Mouse (Mus musculus) c-Kit-positive CD71-positive TER-119-negative erythroid progenitor cells, embryonic 14.5 days (primary cell): ENCODE results near the gene Slc16a12.
"Not testable (repeated sequence)": the region's sequence is repeated elsewhere in the genome, so short reads cannot be mapped to it uniquely, and the experiment has no call there.

Experiments
- DNase-seq: peaks from one replicate; pipeline ENCODE4 v3.0.0-alpha.2; 2013; ENCODE audit warnings: low read depth

The Slc16a12 gene

DNA sequence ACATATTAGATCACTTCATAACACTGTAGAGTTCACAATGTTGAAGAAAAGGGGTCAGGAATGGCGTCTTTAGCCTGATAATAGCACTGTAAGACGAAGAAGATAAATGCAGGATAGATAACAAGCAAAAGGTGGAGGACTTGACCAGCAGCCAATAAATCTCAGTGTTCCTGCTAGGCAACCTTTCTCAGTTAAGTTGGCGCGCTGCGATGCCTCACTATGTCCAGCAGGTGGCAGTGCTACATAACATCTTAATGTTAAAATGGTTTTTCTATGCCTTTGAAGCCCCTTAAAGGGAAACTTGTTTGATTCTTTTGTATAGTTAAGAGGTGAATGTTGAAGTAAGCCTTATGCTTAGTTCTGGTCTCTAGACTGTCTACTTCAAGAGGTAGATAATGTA lies 81.0 kb downstream of the Slc16a12 start:
- DNase-seq, result peak; percentile 54

DNA sequence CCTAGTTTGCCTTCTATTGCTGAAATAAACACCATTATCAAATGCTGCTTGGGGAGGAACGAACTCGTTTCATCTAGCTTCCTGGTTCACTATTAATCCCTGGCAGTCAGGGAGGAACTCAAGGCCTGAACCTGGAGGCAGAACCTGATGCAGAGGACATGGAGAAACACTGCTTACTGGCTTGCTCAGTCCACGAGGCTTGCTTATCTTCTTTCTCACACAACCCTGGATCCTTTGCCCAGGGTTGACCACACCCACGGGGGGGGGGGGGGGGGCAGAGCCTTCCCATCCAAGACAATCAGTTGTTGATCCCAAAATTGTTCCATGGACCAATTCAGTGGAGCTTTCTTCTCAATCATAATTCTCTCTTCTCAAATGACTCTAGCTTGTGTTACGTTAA lies 84.3 kb downstream of the Slc16a12 start:
- no peak for DNase-seq

DNA sequence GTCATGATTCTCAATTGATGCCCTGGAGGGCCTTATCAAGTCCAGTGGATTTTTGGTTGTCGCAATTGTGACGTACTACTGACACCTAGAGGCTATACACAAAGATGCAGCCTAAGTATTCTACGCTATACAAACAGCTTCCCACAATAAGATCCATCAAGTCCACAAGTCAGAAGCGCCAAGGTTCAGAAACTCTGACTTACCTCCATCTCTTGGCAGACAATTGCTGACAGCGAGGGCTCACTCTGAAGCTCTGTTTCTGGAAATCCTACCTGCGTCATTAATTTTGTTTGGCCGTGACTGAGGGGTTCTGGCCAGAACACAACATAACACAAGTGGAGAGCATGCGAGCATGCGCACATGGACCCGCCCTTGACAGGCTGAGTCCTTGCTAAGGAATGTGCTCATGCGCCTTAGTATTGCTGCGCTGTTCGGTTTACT lies 85.0 kb downstream of the Slc16a12 start:
- DNase-seq, result peak; percentile 69

DNA sequence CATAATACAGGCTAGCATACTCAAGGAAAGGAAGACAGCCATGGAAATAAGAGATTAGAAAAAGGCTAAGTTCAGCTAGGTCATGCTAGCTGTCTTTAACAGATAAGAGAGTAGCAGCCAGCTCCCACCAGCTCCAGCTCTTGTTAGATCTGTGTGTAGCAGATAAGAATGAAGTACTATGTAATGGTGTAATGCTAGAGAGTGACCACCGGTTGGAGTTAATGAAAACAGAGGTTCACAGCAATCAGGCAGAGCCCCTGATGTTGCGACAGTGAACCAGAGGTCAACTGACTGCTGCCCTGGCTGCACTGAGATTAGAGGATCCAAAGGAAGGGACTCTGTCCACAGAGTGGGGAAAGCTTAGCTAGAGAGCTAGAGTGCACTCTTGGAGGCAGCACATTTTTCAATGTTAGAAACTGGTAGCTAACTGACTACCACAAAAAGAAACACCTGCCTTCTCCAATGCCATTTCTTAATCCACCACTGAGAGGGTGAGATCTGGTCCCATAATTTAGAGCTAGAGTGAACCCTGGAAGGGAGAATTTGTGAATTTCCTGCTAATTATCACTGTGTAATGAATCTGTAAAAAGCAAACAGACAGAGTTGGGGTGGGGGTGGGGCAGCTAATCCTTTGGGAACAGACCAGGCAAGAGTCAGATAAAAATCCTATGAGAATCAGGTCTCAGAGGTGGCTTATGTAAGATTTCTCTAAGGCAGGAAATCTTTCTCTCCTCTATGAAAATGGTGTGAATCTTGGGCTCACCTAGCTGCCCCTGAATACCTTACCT lies 90.4 kb downstream of the Slc16a12 start:
- DNase-seq, result peak; percentile 58

GRCm38 (mm10) chr19:34655227-34655805 lies 91.8 kb downstream of the Slc16a12 start:
- DNase-seq, result no peak

DNA sequence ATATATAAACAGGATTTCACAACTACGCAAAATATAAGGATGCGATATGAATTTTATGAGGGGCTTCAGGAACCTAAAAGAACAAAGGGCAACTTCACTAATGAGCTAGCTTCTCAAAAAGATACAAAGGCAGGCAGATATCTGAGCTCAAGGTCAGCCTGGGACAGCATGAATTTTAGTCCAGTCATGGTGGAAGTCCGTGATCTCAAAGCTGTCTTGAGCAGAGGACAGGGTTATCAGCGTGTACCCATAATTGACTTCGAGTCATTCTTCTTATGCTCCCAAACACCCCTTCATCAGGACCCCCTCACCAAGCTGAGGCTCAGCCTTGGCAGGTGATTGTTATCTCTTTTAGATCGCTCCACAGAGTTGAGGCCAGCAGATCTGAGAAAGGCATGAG lies 96.1 kb downstream of the Slc16a12 start:
- no peak for DNase-seq

DNA sequence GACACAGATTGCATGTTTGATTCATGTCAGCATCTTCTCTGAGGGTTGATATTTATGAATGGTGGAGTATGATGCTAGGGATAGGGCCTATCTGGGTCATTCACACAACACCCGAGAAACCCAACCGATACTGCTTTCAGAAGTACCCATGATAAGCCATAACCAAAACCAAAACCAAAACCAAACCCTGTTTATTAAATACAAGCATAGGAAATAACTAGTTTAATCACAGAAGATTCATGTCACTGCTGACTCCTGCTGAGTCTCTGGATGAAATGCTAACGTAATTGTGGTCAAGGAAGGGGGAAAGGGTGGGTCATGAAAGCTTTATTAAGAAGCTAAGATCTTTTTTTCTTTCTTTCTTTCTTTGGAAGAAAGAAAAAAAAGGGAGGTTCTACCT lies 96.8 kb downstream of the Slc16a12 start:
- DNase-seq, result no peak

DNA sequence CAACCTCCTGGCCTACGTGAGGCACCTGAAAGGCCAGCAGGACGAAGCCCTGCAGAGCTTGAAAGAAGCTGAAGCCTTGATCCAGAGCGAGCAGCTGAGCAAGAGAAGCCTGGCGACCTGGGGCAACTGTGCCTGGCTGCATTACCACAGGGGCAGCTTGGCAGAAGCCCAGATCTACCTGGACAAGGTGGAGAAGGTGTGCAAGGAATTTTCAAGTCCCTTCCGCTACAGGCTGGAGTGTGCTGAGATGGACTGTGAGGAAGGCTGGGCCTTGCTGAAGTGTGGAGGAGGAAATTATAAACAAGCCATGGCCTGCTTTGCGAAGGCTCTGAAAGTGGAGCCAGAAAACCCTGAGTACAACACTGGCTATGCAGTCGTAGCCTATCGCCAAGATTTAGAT lies 99.5 kb downstream of the Slc16a12 start:
- not testable (repeated sequence) for DNase-seq

DNA sequence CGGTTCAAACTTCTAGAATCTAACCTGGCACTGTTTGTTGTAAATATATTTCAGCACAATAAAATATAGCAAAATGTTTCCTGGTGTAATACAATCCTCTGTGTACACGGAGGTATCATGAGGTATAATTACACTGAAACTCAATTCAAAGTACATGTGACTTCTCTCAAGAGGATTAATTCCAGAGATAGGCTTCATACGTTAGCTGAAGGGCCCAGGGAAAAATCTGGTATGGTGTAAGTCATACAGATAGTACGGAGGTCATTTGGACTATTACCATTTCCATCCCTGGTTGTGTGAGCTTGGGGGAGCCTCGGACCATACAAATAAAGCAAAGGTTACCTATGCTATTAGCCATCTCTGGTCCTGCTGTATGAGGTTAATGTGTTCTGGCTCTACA lies 104.5 kb downstream of the Slc16a12 start:
- DNase-seq, result no peak

DNA sequence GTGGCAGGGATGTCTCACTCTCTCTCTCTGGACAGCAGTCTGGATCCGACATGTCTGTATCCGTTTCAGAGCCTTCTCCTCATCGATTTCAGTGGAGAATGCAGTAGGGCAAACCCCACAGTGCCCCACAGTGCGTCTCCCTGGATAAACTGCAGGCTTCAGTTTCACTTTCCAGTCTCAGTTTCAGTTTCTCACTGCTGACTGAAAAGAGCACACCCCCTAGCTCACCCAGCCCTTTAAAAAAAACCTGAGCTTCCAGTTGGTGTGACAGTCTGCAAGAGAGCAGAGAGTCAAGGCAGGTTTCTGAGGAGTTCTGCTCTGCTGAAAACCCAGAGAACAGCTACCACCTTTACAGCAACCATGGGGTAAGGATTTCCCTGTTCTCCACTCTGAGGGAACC lies 106.5 kb downstream of the Slc16a12 start, which contains the start of the genes Ifit1bl2 and Ifit1:
Gene Ifit1bl2, minus strand, starts transcription at position 121 of the 400 bp plus-strand sequence.
Gene Ifit1, plus strand, starts transcription at position 249 of the 400 bp plus-strand sequence.
- no peak for DNase-seq

DNA sequence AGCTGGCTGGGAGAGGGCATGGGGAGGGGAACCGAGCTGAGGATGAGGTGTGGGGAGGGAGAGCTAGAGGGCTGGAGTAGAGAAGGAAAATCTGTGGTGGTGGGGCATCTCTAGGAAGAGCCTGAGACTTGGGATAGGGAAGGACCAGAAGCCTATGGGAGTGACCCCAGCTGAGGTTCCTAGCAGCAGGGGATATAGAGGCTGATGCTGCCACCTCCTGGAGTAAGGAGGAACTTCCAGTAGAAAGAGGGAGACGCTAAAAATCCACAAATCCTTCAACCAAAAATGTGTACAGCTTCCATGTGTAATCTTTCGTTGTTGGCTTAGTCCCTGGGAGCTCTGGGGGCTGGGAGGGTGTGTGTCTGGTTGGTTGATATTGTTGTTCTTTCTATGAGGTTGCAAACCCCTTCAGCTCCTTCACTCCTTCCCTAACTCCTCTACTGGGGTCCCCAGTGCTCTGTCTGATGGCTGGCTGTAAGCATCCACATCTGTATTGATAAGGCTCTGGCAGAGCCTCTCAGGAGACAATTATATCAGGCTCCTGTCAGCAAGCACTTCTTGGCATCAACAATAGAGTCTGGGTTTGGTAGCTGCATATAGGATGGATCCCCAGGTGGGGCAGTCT lies 110.0 kb downstream of the Slc16a12 start:
- DNase-seq, result peak; percentile 14

- no peak for DNase-seq
These were observed 113.6 kb downstream of the Slc16a12 start for GRCm38 (mm10) chr19:34633484-34633883.

GRCm38 (mm10) chr19:34631487-34631886 lies 115.6 kb downstream of the Slc16a12 start:
- no peak for DNase-seq

DNA sequence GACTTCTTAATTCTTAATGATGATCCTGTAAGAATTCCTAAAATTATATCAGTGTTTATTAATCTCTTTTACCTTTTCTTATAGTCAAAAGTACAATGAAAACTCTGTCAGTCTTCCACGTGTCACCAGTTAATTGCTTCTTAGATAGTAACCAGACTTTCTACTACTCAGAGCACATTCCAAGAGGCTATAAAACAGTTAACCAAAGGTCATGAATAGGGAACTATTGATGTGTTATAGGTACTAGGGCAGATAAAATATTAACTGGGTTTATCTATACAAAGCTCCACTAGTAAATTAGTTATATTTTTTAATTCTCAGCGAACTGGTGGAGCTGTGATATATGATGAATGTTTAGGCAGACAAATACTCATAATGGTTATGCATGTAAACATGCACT lies 119.6 kb downstream of the Slc16a12 start:
- no peak for DNase-seq

DNA sequence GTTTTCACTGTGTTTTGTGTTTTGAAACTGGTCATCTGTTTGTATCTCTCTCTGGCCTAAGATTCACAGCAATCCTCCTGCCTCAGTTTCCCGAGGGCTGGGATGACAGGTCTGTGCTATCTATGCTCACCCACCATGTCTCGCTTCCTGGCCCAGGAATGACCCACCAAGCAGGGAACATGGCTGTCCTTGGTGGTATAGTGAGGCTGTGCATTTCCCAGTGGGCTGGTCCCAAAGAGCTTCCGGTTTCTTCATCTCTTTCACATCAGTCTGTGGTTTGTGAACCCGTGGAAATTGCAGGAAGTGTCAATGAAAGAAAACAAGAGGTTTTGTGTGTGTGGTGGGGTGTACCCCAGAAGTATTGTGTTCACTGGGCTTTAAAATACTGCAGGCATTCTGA lies 122.4 kb downstream of the Slc16a12 start:
- DNase-seq, result no peak

DNA sequence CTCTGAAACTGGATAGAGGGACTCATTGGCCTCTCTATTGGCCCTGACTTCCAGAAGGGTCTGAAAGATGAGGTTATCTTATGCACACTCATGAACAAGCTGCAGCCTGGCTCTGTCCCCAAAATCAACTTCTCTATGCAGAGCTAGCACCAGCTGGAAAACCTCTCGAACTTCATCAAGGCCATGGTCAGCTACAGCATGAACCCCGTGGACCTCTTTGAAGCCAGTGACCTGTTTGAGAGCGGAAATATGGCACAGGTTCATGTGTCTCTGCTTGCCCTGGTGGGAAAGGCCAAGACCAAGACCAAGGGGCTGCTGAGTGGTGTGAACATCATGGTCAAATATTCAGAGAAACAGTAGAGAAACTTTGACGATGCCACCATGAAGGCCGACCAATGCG lies 123.3 kb downstream of the Slc16a12 start:
- DNase-seq, result no peak

GRCm38 (mm10) chr19:34620871-34621270 lies 126.2 kb downstream of the Slc16a12 start:
- no peak for DNase-seq
